Mouse (Mus musculus) hindbrain, embryonic 12.5 days (tissue): ENCODE data around the gene Hist1h2br. TPM values are rescaled to one million over a fixed set of nuclear protein-coding genes. Genes with fewer than 3 reads are reported as not detected.
"Not testable (repeated sequence)": the region's sequence is repeated elsewhere in the genome, so short reads cannot be mapped to it uniquely, and the experiment has no call there.

Experiments
- ATAC-seq: fragments of 200-750 bp; cut with Nextera tagmentation; 2 replicates; pipeline ENCODE4 v1.8.0; 2017; ENCODE audit warnings: moderate TSS enrichment; ENCODE audit not compliant: low FRiP score
- H3K27ac ChIP-seq: fragments of 300-500 bp; sonication (generic); 2 replicates; pipeline ENCODE4 v1.5.1; 2016; ENCODE audit warnings: mild to moderate bottlenecking
- H3K27me3 ChIP-seq: fragments of 300-500 bp; sonication (generic); 2 replicates; pipeline ENCODE4 v1.6.1; 2016; ENCODE audit warnings: mild to moderate bottlenecking
- H3K36me3 ChIP-seq: fragments of 300-500 bp; sonication (generic); 2 replicates; pipeline ENCODE4 v1.6.1; 2016; ENCODE audit warnings: mild to moderate bottlenecking
- H3K4me1 ChIP-seq: fragments of 300-500 bp; sonication (generic); 2 replicates; pipeline ENCODE4 v1.6.1; 2016
- H3K4me2 ChIP-seq: fragments of 300-500 bp; sonication (generic); replicated peaks from 2 replicates; pipeline ENCODE4 v1.6.1; 2016; ENCODE audit warnings: mild to moderate bottlenecking
- H3K4me3 ChIP-seq: fragments of 300-500 bp; sonication (generic); 2 replicates; pipeline ENCODE4 v1.5.1; 2016; ENCODE audit warnings: mild to moderate bottlenecking
- H3K9ac ChIP-seq: fragments of 300-500 bp; sonication (generic); 2 replicates; pipeline ENCODE4 v1.6.1; 2016; ENCODE audit warnings: mild to moderate bottlenecking, moderate library complexity
- H3K9me3 ChIP-seq: fragments of 300-500 bp; sonication (generic); replicated peaks from 2 replicates; pipeline ENCODE4 v1.6.1; 2016; ENCODE audit warnings: mild to moderate bottlenecking
- WGBS: fragments of 180-500 bp; shearing (Covaris S2); methylation state at CpG from one replicate; pipeline ENCODE4 v1.1.7; 2016; 5-methylcytosine and 5-hydroxymethylcytosine counted together
- polyA plus RNA-seq: library from polyadenylated mRNA; unstranded; fragments of >200 nt; fragmentation: Nextera tagmentation; extraction: Ambion mirVana; gene quantifications from 2 replicates; pipeline ENCODE4 v1.2.1, GENCODE M21; 2016

Gene Hist1h2br
- polyA plus RNA-seq = 14.3 and 15.1 TPM in 2 replicates

GRCm38 (mm10) chr13:21833461-21833860 is at the start of gene Hist1h2br, which contains the start of gene Hist1h2ap:
TSS of gene Hist1h2br (plus strand) at chr13:21833743.
TSS of gene Hist1h2ap (minus strand) at chr13:21833507.
- WGBS = no CpG with 5 or more reads among the region's 24 CpGs
- H3K4me3 ChIP-seq = not testable (repeated sequence)

GRCm38 (mm10) chr13:21784311-21784710 is 49.2 kb upstream of the Hist1h2br start:
- no peaks in the 10 kb centered on the region for H3K36me3 ChIP-seq
- ATAC-seq = no peak
- H3K4me1 ChIP-seq = peaks cover 33% of the 10 kb centered on the region
- H3K27ac ChIP-seq = peak overlapping the region; percentile 76
- no peak overlapping the region for H3K4me3 ChIP-seq
- H3K4me2 ChIP-seq = peak overlapping the region; percentile 71
- no peaks in the 10 kb centered on the region for H3K27me3 ChIP-seq
- H3K9ac ChIP-seq = peak overlapping the region; percentile 44; the same call in 1 of the 2 replicates
- no peaks in the 10 kb centered on the region for H3K9me3 ChIP-seq
- WGBS = 21% methylated on average over 6 of the region's 6 CpGs

More at GRCm38 (mm10) chr13:21833461-21833860, at the start of gene Hist1h2br, which contains the start of gene Hist1h2ap:
- H3K27ac ChIP-seq, H3K36me3 ChIP-seq, H3K9me3 ChIP-seq, H3K9ac ChIP-seq, H3K4me1 ChIP-seq, H3K27me3 ChIP-seq, H3K4me2 ChIP-seq: not testable (repeated sequence)
- peak; percentile 97 for ATAC-seq

DNA sequence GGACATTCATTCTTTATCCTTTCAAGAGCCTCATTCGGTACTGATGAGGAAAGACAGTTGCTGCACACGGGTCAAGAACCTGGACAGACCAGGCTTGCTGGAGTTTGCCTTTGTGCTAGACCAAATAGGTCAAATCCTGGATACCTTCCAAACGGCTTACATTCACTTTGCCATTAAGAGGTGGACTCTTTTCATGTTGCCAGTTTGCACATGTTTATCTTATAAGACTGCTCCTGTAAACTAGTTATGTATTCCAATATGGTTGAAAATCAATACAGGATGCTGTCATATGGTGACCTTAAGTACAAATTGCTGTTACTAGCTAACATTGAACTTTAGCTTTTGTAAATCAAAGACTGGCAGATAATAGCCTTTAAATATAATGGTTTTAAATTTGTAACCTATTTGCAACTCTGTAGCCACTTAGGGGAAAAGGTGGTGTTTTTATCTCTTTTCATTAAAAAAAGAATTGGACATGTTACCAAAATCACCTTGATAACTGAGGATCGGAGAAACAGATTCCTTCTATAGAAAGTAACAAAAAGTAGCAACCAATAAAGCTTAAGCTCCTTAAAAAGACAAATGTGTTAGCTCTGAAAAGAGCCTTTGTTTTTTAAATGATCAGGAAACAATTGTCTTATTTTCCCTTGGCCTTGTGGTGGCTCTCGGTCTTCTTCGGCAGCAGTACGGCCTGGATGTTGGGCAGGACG is 47.2 kb upstream of the Hist1h2br start:
- H3K4me1 ChIP-seq = peaks cover 31% of the 10 kb centered on the region
- 0 out of 2 replicates have a peak, but pooled peaks cover 4% of the 10 kb centered on the region for H3K27me3 ChIP-seq
- no peak for ATAC-seq
- 4% methylated on average over 8 of the region's 8 CpGs for WGBS
- H3K27ac ChIP-seq = peak overlapping the region; percentile 82
- peak overlapping the region; percentile 33 for H3K4me3 ChIP-seq
- peak overlapping the region; percentile 59 for H3K4me2 ChIP-seq
- no peaks in the 10 kb centered on the region for H3K36me3 ChIP-seq
- no peaks in the 10 kb centered on the region for H3K9me3 ChIP-seq
- H3K9ac ChIP-seq = peak overlapping the region; percentile 47

DNA sequence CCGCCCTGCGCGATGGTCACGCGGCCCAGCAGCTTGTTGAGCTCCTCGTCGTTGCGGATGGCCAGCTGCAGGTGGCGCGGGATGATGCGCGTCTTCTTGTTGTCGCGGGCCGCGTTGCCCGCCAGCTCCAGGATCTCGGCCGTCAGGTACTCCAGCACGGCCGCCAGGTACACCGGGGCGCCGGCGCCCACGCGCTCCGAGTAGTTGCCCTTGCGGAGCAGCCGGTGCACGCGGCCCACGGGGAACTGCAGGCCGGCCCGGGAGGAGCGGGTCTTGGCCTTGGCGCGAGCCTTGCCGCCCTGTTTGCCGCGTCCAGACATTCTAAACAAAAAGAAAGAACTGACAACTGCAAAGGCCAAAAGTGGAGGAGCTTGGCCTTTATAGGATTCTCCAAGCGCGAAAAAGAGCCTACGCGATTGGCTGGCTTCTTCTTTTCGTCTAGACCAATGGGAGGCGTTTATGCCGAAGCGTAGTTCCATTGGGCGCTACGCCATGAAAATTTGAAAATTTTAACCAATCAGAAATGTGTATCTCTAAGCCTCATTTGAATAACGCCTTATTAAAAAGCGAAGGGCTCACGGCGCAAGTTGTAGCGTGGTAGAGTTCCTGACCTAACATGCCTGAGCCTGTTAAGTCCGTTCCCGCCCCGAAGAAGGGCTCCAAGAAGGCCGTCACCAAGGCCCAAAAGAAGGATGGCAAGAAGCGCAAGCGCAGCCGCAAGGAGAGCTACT is 46.5 kb upstream of the Hist1h2br start, which contains the start of the genes Hist1h2an and Hist1h2bp:
Gene Hist1h2an (minus strand): TSS at position 320 of the 731 bp plus-strand sequence.
Gene Hist1h2bp (plus strand): TSS at position 563 of the 731 bp plus-strand sequence.
- under 1% methylated on average over 44 of the region's 63 CpGs for WGBS
- peak; percentile 97 for ATAC-seq
- Histone ChIP-seq H3K27ac (peak within 1 kb of the TSS; percentile 82), H3K4me2 (peak within 1 kb of the TSS; percentile 59), H3K9ac (peak within 1 kb of the TSS; percentile 47), H3K4me3 (peak within 1 kb of the TSS; percentile 33), H3K4me1 (peaks cover 31% of the 10 kb centered on the region)
- not testable (repeated sequence) for H3K36me3 ChIP-seq, H3K9me3 ChIP-seq, H3K27me3 ChIP-seq

GRCm38 (mm10) chr13:21787760-21788593 is 45.6 kb upstream of the Hist1h2br start:
- Histone ChIP-seq H3K27ac (peak overlapping the region; percentile 74), H3K27me3 (0 out of 2 replicates have a peak, but pooled peaks cover 4% of the 10 kb centered on the region), H3K9me3 (no peaks in the 10 kb centered on the region), H3K4me2 (peak overlapping the region; percentile 59), H3K4me3 (peak overlapping the region; percentile 25), H3K9ac (peak overlapping the region; percentile 45; the same call in 1 of the 2 replicates), H3K36me3 (no peaks in the 10 kb centered on the region), H3K4me1 (peaks cover 23% of the 10 kb centered on the region)
- WGBS = 11% methylated on average over 17 of the region's 21 CpGs
- peak; percentile 33 for ATAC-seq

GRCm38 (mm10) chr13:21789925-21790324 is 43.6 kb upstream of the Hist1h2br start:
- no peak for ATAC-seq
- no peak overlapping the region for H3K9ac ChIP-seq
- no peak overlapping the region for H3K4me3 ChIP-seq
- H3K4me2 ChIP-seq = no peak overlapping the region
- WGBS = 54% methylated on average over 6 of the region's 6 CpGs
- H3K9me3 ChIP-seq = no peaks in the 10 kb centered on the region
- H3K36me3 ChIP-seq = no peaks in the 10 kb centered on the region
- 0 out of 2 replicates have a peak, but pooled peaks cover 4% of the 10 kb centered on the region for H3K27me3 ChIP-seq
- peaks cover 15% of the 10 kb centered on the region for H3K4me1 ChIP-seq
- no peak overlapping the region for H3K27ac ChIP-seq

DNA sequence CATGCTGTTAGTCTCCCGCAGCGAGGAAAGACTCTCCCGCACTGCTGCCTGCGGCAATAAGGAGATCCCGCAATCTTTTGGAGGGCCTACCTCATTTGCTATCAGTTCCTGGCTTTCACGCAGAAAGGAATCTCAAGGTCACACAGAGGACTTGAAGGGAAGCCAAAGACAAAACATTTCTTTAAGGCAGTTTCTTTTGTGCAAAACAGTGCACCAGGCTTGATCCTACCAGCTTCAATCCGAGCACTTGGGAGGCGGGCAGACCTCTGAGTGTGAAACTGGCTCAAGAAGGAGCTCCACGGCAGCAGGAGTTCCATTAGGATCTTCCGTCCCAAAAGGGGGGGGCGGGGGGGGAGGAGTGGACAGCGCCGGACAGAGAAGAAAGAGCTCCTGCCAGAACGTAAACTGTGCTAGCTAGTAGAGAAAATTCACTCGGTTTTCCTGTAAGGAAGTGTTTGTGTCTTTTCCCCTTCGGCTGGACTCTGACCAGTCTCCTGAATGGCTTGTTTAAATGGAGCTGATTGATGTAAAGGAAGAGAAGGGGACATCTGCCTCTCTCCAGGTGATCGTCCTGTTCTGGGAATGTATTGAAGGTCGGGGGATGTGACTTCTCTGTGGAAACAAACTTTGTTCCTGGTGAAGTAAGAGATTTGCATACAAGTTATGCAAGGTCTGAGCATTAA is 42.8 kb upstream of the Hist1h2br start:
- ATAC-seq = no peak
- H3K27me3 ChIP-seq = 0 out of 2 replicates have a peak, but pooled peaks cover 4% of the 10 kb centered on the region
- H3K4me2 ChIP-seq = peak overlapping the region; percentile 35
- H3K9me3 ChIP-seq = no peaks in the 10 kb centered on the region
- H3K9ac ChIP-seq = 0 out of 2 replicates have a peak overlapping the region, but pooled peaks have one; percentile 35
- 6% methylated on average over 18 of the region's 18 CpGs for WGBS
- no peak overlapping the region for H3K27ac ChIP-seq
- H3K4me3 ChIP-seq = no peak overlapping the region
- no peaks in the 10 kb centered on the region for H3K36me3 ChIP-seq
- H3K4me1 ChIP-seq = peaks cover 15% of the 10 kb centered on the region

DNA sequence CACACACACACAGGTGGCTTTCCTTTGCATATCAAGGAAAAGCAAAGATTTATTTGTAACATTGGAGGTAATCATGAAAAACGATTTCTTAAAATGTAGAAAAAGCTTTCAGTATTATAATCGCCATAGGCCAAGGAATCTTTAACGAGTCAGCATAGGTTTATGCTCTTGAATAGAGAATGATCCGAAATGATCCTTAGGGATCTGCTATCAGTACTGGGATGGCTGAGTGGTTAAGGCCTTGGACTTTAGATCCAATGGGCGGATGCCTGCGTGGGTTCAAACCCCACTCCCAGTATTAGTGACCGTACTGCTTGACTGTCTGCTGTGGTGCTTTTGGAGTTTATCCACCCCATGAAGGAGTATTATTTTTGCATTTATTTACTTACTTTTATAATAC is 38.0 kb upstream of the Hist1h2br start:
- 0 out of 2 replicates have a peak, but pooled peaks cover 3% of the 10 kb centered on the region for H3K27me3 ChIP-seq
- H3K4me3 ChIP-seq = no peak overlapping the region
- H3K36me3 ChIP-seq = no peaks in the 10 kb centered on the region
- H3K9ac ChIP-seq = no peak overlapping the region
- no peaks in the 10 kb centered on the region for H3K9me3 ChIP-seq
- peaks cover 4% of the 10 kb centered on the region for H3K4me1 ChIP-seq
- 92% methylated on average over 7 of the region's 7 CpGs for WGBS
- no peak overlapping the region for H3K27ac ChIP-seq
- ATAC-seq = no peak
- H3K4me2 ChIP-seq = no peak overlapping the region

DNA sequence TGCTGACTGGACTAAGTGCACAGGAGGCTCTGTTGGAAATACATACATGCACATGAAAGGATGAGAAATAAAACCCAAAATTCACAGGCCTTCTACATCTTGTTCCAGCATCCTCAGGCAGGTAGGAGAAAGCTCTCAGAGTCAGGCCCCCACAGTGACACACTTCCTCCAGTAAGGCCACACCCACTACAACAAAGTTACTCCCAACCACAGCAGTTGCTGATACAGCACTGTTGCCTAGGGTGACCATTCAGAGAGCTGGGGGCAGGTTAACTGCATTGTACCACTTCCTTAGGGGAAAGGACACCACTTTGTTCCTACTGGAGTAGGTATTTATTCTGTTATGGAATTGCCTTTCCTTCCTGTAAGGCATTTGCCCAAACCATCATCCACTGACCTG is 36.4 kb upstream of the Hist1h2br start:
- H3K4me1 ChIP-seq, H3K27me3 ChIP-seq, H3K27ac ChIP-seq, H3K4me3 ChIP-seq, H3K9me3 ChIP-seq, H3K9ac ChIP-seq, H3K4me2 ChIP-seq, H3K36me3 ChIP-seq, ATAC-seq: not testable (repeated sequence)

- not testable (repeated sequence) for H3K4me3 ChIP-seq, H3K27ac ChIP-seq, H3K9me3 ChIP-seq, H3K4me1 ChIP-seq, H3K9ac ChIP-seq, H3K27me3 ChIP-seq, H3K36me3 ChIP-seq, H3K4me2 ChIP-seq
- ATAC-seq = peak; percentile 80
- WGBS = no CpG with 5 or more reads among the region's 4 CpGs
Measured at GRCm38 (mm10) chr13:21803058-21803457, 30.5 kb upstream of the Hist1h2br start.

DNA sequence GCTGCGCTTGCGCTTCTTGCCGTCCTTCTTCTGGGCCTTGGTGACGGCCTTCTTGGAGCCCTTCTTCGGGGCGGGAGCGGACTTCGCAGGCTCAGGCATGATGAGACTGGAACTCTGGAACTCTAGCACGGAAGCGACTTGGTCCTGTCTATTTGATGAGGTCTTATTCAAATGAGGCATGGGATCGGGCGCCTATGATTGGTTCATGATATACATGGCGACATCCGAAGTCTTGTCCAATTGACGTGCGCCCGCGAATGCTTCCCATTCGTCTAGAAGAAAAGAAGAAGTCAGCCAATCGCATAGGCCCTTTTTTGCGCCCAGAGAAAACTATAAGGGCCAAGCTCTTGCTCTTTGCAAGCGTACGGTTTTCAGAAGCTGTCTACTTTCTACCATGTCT is 23.5 kb upstream of the Hist1h2br start, which contains the start of the genes Hist1h2bq and Hist1h2ao:
Gene Hist1h2bq (minus strand): TSS at position 125 of the 400 bp plus-strand sequence.
Gene Hist1h2ao (plus strand): TSS at position 393 of the 400 bp plus-strand sequence.
- not testable (repeated sequence) for H3K9me3 ChIP-seq, H3K4me1 ChIP-seq, H3K4me2 ChIP-seq, H3K27ac ChIP-seq, H3K9ac ChIP-seq, H3K27me3 ChIP-seq, H3K36me3 ChIP-seq, H3K4me3 ChIP-seq
- WGBS = no CpG with 5 or more reads among the region's 23 CpGs
- ATAC-seq = peak; percentile 99
